Mouse (Mus musculus): ENCODE measurements at regions not wholly inside any gene's neighbourhood (a gene's known extent, or its start where the extent isn't known, plus 50 kb on each side); places are given as distances from the start of the nearest gene placed in this dataset.

- intact Hi-C loops (cut with DNase I) = loop anchor here (2.0 kb wide), 1 partner anchor 14 kb away; no protein-coding TSS in a partner anchor
Measured at GRCm38 (mm10) chr6:101518904-101519701, 141.4 kb upstream of the Pdzrn3 start.

GRCm38 (mm10) chr6:101517584-101517983, 139.9 kb upstream of the Pdzrn3 start:
- intact Hi-C loops (cut with DNase I) = no loop called here
- no peak for DNase-seq (ENCODE audit: low spot score in 2 of 2)

More at GRCm38 (mm10) chr6:101518904-101519701, 141.4 kb upstream of the Pdzrn3 start:
- DNase-seq (ENCODE audit: low spot score in 2 of 2) = no peak

- no peak for DNase-seq (ENCODE audit: low spot score in 2 of 2)
- intact Hi-C loops (cut with DNase I) = no loop called here
Measured at GRCm38 (mm10) chr6:101513696-101514095, 136.0 kb upstream of the Pdzrn3 start.

GRCm38 (mm10) chr6:101502149-101502548, 124.5 kb upstream of the Pdzrn3 start:
- DNase-seq (ENCODE audit: low spot score in 2 of 2) = peak; percentile 52 to 91
- intact Hi-C loops (cut with DNase I) = loop anchor here (5.0 kb wide), 1 partner anchor 75 kb away; no protein-coding TSS in a partner anchor

GRCm38 (mm10) chr6:101501716-101502115, 124.0 kb upstream of the Pdzrn3 start:
- peak in 1 of 2 experiments; percentile 81 for DNase-seq (ENCODE audit: low spot score in 2 of 2)
- intact Hi-C loops (cut with DNase I) = loop anchor here (5.0 kb wide), 1 partner anchor 74 kb away; no protein-coding TSS in a partner anchor

- intact Hi-C loops (cut with DNase I) = loop anchor here (5.0 kb wide), 1 partner anchor 73 kb away; no protein-coding TSS in a partner anchor
- DNase-seq (ENCODE audit: low spot score in 2 of 2) = no peak
Measured at GRCm38 (mm10) chr6:101500202-101500601, 122.5 kb upstream of the Pdzrn3 start.

- no peak for DNase-seq (ENCODE audit: low spot score in 2 of 2)
- intact Hi-C loops (cut with DNase I) = no loop called here
Measured at GRCm38 (mm10) chr6:101488466-101488865, 110.8 kb upstream of the Pdzrn3 start.

GRCm38 (mm10) chr6:101484526-101485287, 107.0 kb upstream of the Pdzrn3 start:
- intact Hi-C loops (cut with DNase I) = loop anchor here (5.0 kb wide), 3 partner anchors 48 to 132 kb away; partner anchors contain the start of gene Pdzrn3
- peak in 1 of 2 experiments; percentile 42 for DNase-seq (ENCODE audit: low spot score in 2 of 2)

- intact Hi-C loops (cut with DNase I) = loop anchor here (2.0 to 5.0 kb wide), 4 partner anchors 49 to 131 kb away; partner anchors contain the start of gene Pdzrn3
Measured at GRCm38 (mm10) chr6:101482635-101483465, 105.2 kb upstream of the Pdzrn3 start.

GRCm38 (mm10) chr6:101473956-101474355, 96.3 kb upstream of the Pdzrn3 start:
- intact Hi-C loops (cut with DNase I) = no loop called here
- no peak for DNase-seq (ENCODE audit: low spot score in 2 of 2)

More at GRCm38 (mm10) chr6:101482635-101483465, 105.2 kb upstream of the Pdzrn3 start:
- DNase-seq (ENCODE audit: low spot score in 2 of 2) = peak; percentile 38 to 91

- intact Hi-C loops (cut with DNase I) = no loop called here
- peak; percentile 37 to 69 for DNase-seq (ENCODE audit: low spot score in 2 of 2)
Measured at GRCm38 (mm10) chr6:101473257-101473925, 95.7 kb upstream of the Pdzrn3 start.

- peak in 1 of 2 experiments; percentile 28 for DNase-seq (ENCODE audit: low spot score in 2 of 2)
- intact Hi-C loops (cut with DNase I) = no loop called here
Measured at GRCm38 (mm10) chr6:101464910-101465309, 87.2 kb upstream of the Pdzrn3 start.

GRCm38 (mm10) chr6:101463812-101464320, 86.2 kb upstream of the Pdzrn3 start:
- intact Hi-C loops (cut with DNase I) = no loop called here
- no peak for DNase-seq (ENCODE audit: low spot score in 2 of 2)

GRCm38 (mm10) chr6:101446720-101447119, 69.0 kb upstream of the Pdzrn3 start:
- intact Hi-C loops (cut with DNase I) = no loop called here
- DNase-seq (ENCODE audit: low spot score in 2 of 2) = peak; percentile 35 to 37

GRCm38 (mm10) chr6:101446316-101446715, 68.6 kb upstream of the Pdzrn3 start:
- DNase-seq (ENCODE audit: low spot score in 2 of 2) = no peak

GRCm38 (mm10) chr6:101432769-101433168, 55.1 kb upstream of the Pdzrn3 start:
- no peak for DNase-seq (ENCODE audit: low spot score in 2 of 2)
- intact Hi-C loops (cut with DNase I) = no loop called here

More at GRCm38 (mm10) chr6:101446316-101446715, 68.6 kb upstream of the Pdzrn3 start:
- intact Hi-C loops (cut with DNase I) = no loop called here

- intact Hi-C loops (cut with DNase I) = loop anchor here (5.0 kb wide), 1 partner anchor 73 kb away; no protein-coding TSS in a partner anchor
- no peak for DNase-seq (ENCODE audit: low spot score in 2 of 2)
Measured at GRCm38 (mm10) chr6:101429634-101430033, 51.9 kb upstream of the Pdzrn3 start.
